Mouse (Mus musculus): ENCODE measurements around the gene Adcy9.

GRCm38 (mm10) chr16:4314891-4315290, 105.4 kb downstream of the Adcy9 start:
- TF ChIP-seq POLR2A (IDR thresholded peaks at IDR 0.05; ENCODE audit: borderline replicate concordance, extremely low read depth, insufficient read depth, insufficient read length, poor library complexity, severe bottlenecking) (no peak), CTCF (IDR thresholded peaks at IDR 0.05; ENCODE audit: borderline replicate concordance, extremely low read depth, insufficient read depth, insufficient read length) (no peak)
